Mouse (Mus musculus): ENCODE measurements at regions not wholly inside any gene's neighbourhood (a gene's known extent, or its start where the extent isn't known, plus 50 kb on each side); places are given as distances from the start of the nearest gene placed in this dataset.

DNA sequence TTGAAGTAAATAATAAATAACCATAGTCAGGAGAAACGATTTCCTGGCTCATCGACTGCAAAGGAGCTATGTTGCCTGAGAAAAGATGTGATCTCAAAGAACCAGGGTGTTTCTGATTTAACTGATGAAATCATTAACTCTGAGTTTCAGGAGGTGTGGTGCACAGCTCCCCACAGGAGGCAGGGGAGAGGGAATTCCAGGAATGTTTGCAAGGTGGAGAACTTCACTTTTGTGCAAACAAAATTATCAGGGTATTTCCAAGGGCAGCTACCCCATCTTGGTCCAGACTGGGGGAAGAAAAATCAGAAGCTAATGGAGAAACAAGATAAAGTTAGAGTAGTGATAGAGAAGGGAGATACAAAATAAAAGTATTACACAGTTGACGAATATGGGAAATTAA lies 137.4 kb upstream of the Lyplal1 start:
- H3K27me3 ChIP-seq (ENCODE audit: control insufficient read depth, insufficient read depth, low read length) = no peaks in the 10 kb centered on the region
- WGBS = 91% methylated on average over 3 of the region's 3 CpGs
- no peak overlapping the region for H3K4me3 ChIP-seq (replicated peaks; ENCODE audit: insufficient read depth, low read depth, low read length)
- no peak for TF ChIP-seq CTCF (IDR thresholded peaks at IDR 0.05; ENCODE audit: borderline replicate concordance, insufficient read depth, low read depth, low read length)
- no peak for TF ChIP-seq POLR2A (IDR thresholded peaks at IDR 0.05; ENCODE audit: borderline replicate concordance, insufficient read depth, low read length)
- H3K27ac ChIP-seq (ENCODE audit: insufficient read depth, low read length) = no peak overlapping the region
- H3K4me1 ChIP-seq (ENCODE audit: control insufficient read depth, insufficient read depth, low read length) = peaks cover 4% of the 10 kb centered on the region
- no peak for DNase-seq

- TF ChIP-seq CTCF (IDR thresholded peaks at IDR 0.05; ENCODE audit: borderline replicate concordance, insufficient read depth, low read depth, low read length) (no peak), POLR2A (IDR thresholded peaks at IDR 0.05; ENCODE audit: borderline replicate concordance, insufficient read depth, low read length) (no peak)
- no peak overlapping the region for H3K27ac ChIP-seq (ENCODE audit: insufficient read depth, low read length)
- H3K4me3 ChIP-seq (replicated peaks; ENCODE audit: insufficient read depth, low read depth, low read length) = no peak overlapping the region
- H3K4me1 ChIP-seq (ENCODE audit: control insufficient read depth, insufficient read depth, low read length) = peaks cover 4% of the 10 kb centered on the region
- no peak for DNase-seq
- no peaks in the 10 kb centered on the region for H3K27me3 ChIP-seq (ENCODE audit: control insufficient read depth, insufficient read depth, low read length)
- WGBS = 67% methylated on average over 4 of the region's 4 CpGs
Measured at GRCm38 (mm10) chr1:186252551-186252950, 135.4 kb upstream of the Lyplal1 start.

DNA sequence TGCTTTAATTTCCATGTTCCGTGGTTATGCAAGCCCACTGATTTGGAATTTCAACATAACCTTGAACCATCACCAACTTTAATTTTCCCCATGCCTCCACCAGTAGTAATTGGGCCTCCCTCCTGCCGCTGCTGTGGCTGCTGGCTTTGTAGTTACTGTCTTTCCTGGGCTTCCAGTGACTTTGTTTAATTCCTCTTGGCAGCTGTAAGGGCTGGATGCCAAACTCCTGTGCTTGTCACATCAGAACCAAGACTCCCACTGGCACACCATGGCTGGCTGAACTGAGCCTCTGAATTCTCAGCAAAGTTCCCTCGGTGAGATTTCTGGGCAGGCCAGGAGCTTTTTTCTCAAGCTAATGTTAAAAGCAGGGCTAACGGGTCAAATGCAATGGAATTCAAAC lies 133.2 kb upstream of the Lyplal1 start:
- Histone ChIP-seq H3K27me3 (ENCODE audit: control insufficient read depth, insufficient read depth, low read length) (no peaks in the 10 kb centered on the region), H3K4me3 (replicated peaks; ENCODE audit: insufficient read depth, low read depth, low read length) (no peak overlapping the region), H3K27ac (ENCODE audit: insufficient read depth, low read length) (no peak overlapping the region), H3K4me1 (ENCODE audit: control insufficient read depth, insufficient read depth, low read length) (no peaks in the 10 kb centered on the region)
- TF ChIP-seq POLR2A (IDR thresholded peaks at IDR 0.05; ENCODE audit: borderline replicate concordance, insufficient read depth, low read length) = no peak
- TF ChIP-seq CTCF (IDR thresholded peaks at IDR 0.05; ENCODE audit: borderline replicate concordance, insufficient read depth, low read depth, low read length) = no peak
- WGBS = 23% methylated on average over 4 of the region's 4 CpGs
- DNase-seq = no peak

DNA sequence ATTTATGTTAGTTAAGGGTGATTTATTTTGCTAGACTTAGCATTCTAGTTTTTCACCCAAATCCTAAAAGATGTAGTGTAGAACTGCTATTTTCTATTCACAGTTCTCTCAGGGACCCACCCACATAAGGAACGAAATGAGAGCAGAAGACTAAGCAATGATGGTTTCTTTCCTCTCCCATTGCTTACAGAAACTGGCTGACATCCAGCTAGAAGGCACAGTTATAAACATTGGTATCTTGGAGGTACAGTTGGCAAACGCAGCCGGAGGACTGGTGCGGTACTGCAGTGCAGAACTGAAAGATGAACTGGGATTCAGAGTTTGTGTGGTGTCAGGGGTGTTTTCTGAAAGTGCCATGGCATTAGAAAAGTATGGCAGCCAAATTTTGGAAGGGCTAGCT lies 132.1 kb upstream of the Lyplal1 start:
- Histone ChIP-seq H3K27me3 (ENCODE audit: control insufficient read depth, insufficient read depth, low read length) (no peaks in the 10 kb centered on the region), H3K27ac (ENCODE audit: insufficient read depth, low read length) (no peak overlapping the region), H3K4me1 (ENCODE audit: control insufficient read depth, insufficient read depth, low read length) (no peaks in the 10 kb centered on the region), H3K4me3 (replicated peaks; ENCODE audit: insufficient read depth, low read depth, low read length) (no peak overlapping the region)
- no peak for DNase-seq
- TF ChIP-seq POLR2A (IDR thresholded peaks at IDR 0.05; ENCODE audit: borderline replicate concordance, insufficient read depth, low read length) = no peak
- no peak for TF ChIP-seq CTCF (IDR thresholded peaks at IDR 0.05; ENCODE audit: borderline replicate concordance, insufficient read depth, low read depth, low read length)
- WGBS = 31% methylated on average over 4 of the region's 4 CpGs

- Histone ChIP-seq H3K27me3 (ENCODE audit: control insufficient read depth, insufficient read depth, low read length) (no peaks in the 10 kb centered on the region), H3K4me3 (replicated peaks; ENCODE audit: insufficient read depth, low read depth, low read length) (no peak overlapping the region), H3K27ac (ENCODE audit: insufficient read depth, low read length) (no peak overlapping the region), H3K4me1 (ENCODE audit: control insufficient read depth, insufficient read depth, low read length) (no peaks in the 10 kb centered on the region)
- WGBS = 87% methylated on average over 7 of the region's 7 CpGs
- TF ChIP-seq CTCF (IDR thresholded peaks at IDR 0.05; ENCODE audit: borderline replicate concordance, insufficient read depth, low read depth, low read length) (no peak), POLR2A (IDR thresholded peaks at IDR 0.05; ENCODE audit: borderline replicate concordance, insufficient read depth, low read length) (no peak)
- no peak for DNase-seq
Measured at GRCm38 (mm10) chr1:186245723-186246440, 128.8 kb upstream of the Lyplal1 start.

- Histone ChIP-seq H3K4me3 (replicated peaks; ENCODE audit: insufficient read depth, low read depth, low read length) (no peak overlapping the region), H3K4me1 (ENCODE audit: control insufficient read depth, insufficient read depth, low read length) (no peaks in the 10 kb centered on the region), H3K27me3 (ENCODE audit: control insufficient read depth, insufficient read depth, low read length) (no peaks in the 10 kb centered on the region), H3K27ac (ENCODE audit: insufficient read depth, low read length) (no peak overlapping the region)
- TF ChIP-seq CTCF (IDR thresholded peaks at IDR 0.05; ENCODE audit: borderline replicate concordance, insufficient read depth, low read depth, low read length) = no peak
- TF ChIP-seq POLR2A (IDR thresholded peaks at IDR 0.05; ENCODE audit: borderline replicate concordance, insufficient read depth, low read length) = no peak
- DNase-seq = no peak
- WGBS = 97% methylated on average over 2 of the region's 2 CpGs
Measured at GRCm38 (mm10) chr1:186241112-186241511, 124.0 kb upstream of the Lyplal1 start.

- 51% methylated on average over 6 of the region's 6 CpGs for WGBS
Measured at GRCm38 (mm10) chr1:186237556-186237955, 120.4 kb upstream of the Lyplal1 start.

GRCm38 (mm10) chr1:186236267-186237020 lies 119.3 kb upstream of the Lyplal1 start:
- no peaks in the 10 kb centered on the region for H3K4me1 ChIP-seq (ENCODE audit: control insufficient read depth, insufficient read depth, low read length)
- WGBS = 76% methylated on average over 7 of the region's 7 CpGs
- DNase-seq = no peak
- no peak overlapping the region for H3K4me3 ChIP-seq (replicated peaks; ENCODE audit: insufficient read depth, low read depth, low read length)
- no peak for TF ChIP-seq CTCF (IDR thresholded peaks at IDR 0.05; ENCODE audit: borderline replicate concordance, insufficient read depth, low read depth, low read length)
- TF ChIP-seq POLR2A (IDR thresholded peaks at IDR 0.05; ENCODE audit: borderline replicate concordance, insufficient read depth, low read length) = no peak
- H3K27ac ChIP-seq (ENCODE audit: insufficient read depth, low read length) = no peak overlapping the region
- no peaks in the 10 kb centered on the region for H3K27me3 ChIP-seq (ENCODE audit: control insufficient read depth, insufficient read depth, low read length)

More at GRCm38 (mm10) chr1:186237556-186237955, 120.4 kb upstream of the Lyplal1 start:
- no peak for DNase-seq
- Histone ChIP-seq H3K27ac (ENCODE audit: insufficient read depth, low read length) (no peak overlapping the region), H3K4me1 (ENCODE audit: control insufficient read depth, insufficient read depth, low read length) (no peaks in the 10 kb centered on the region), H3K27me3 (ENCODE audit: control insufficient read depth, insufficient read depth, low read length) (no peaks in the 10 kb centered on the region), H3K4me3 (replicated peaks; ENCODE audit: insufficient read depth, low read depth, low read length) (no peak overlapping the region)
- TF ChIP-seq CTCF (IDR thresholded peaks at IDR 0.05; ENCODE audit: borderline replicate concordance, insufficient read depth, low read depth, low read length) (no peak), POLR2A (IDR thresholded peaks at IDR 0.05; ENCODE audit: borderline replicate concordance, insufficient read depth, low read length) (no peak)

Measured in cerebellum, adult 2 months (tissue).